Mouse (Mus musculus): Measurements from ENCODE around the gene 2700081O15Rik. TPM values are rescaled to one million over a fixed set of nuclear protein-coding genes. Genes with fewer than 3 reads are reported as not detected.

The 2700081O15Rik gene
- total and polyA plus RNA-seq, 2 experiments = 1.7 to 2.9 TPM

- Histone ChIP-seq H3K27ac (replicated peaks; ENCODE audit: insufficient read depth, low read depth, low read length) (no peak overlapping the region), H3K9ac (ENCODE audit: low read depth, low read length) (no peak overlapping the region), H3K36me3 (ENCODE audit: control insufficient read depth, insufficient read depth, low read length) (no peaks in the 10 kb centered on the region), H3K4me3 (ENCODE audit: insufficient read depth, low read depth, low read length) (no peak overlapping the region), H3K4me1 (ENCODE audit: control insufficient read depth, insufficient read depth, low read length) (peaks cover 2% of the 10 kb centered on the region; the same call in 1 of the 2 replicates), H3K27me3 (ENCODE audit: control insufficient read depth, insufficient read depth, low read length) (peaks cover 13% of the 10 kb centered on the region), H3K79me2 (ENCODE audit: control insufficient read depth, insufficient read depth, low read length) (no peaks in the 10 kb centered on the region)
- WGBS = 67% methylated on average over 6 of the region's 6 CpGs
- TF ChIP-seq POLR2A (IDR thresholded peaks at IDR 0.05; ENCODE audit: extremely low read depth, insufficient read depth, low read length) (no peak), CTCF (IDR thresholded peaks at IDR 0.05; ENCODE audit: low read depth, low read length) (no peak)
- DNase-seq (ENCODE audit: extremely low read depth, low read depth, low spot score) = no peak
These were observed 1.7 kb downstream of the 2700081O15Rik start for GRCm38 (mm10) chr19:7419134-7419533.

DNA sequence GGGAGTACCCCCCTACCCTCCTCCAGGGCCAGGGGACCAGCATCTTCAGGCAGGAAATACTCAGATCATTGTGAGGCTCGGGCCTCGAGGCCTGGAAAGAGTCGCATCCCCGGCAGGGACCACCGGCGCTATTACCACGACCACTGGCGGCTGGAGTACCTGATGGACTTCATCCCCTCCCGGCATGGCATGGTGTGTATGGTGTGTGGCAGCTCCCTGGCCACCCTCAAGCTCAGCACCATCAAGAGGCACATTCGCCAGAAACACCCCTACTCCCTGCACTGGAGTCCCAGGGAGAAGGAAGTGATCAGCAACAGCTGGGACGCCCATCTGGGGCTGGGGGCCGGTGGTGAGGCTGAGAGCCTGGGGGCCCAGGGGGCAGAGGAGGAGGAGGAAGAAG, 2.7 kb downstream of the 2700081O15Rik start:
- 89% methylated on average over 12 of the region's 12 CpGs for WGBS
- peaks cover 2% of the 10 kb centered on the region; the same call in 1 of the 2 replicates for H3K4me1 ChIP-seq (ENCODE audit: control insufficient read depth, insufficient read depth, low read length)

GRCm38 (mm10) chr19:7420841-7421601, 3.6 kb downstream of the 2700081O15Rik start:
- Histone ChIP-seq H3K9ac (ENCODE audit: low read depth, low read length) (no peak overlapping the region), H3K27ac (replicated peaks; ENCODE audit: insufficient read depth, low read depth, low read length) (no peak overlapping the region), H3K4me1 (ENCODE audit: control insufficient read depth, insufficient read depth, low read length) (peaks cover 2% of the 10 kb centered on the region; the same call in 1 of the 2 replicates), H3K27me3 (ENCODE audit: control insufficient read depth, insufficient read depth, low read length) (peaks cover 13% of the 10 kb centered on the region), H3K4me3 (ENCODE audit: insufficient read depth, low read depth, low read length) (no peak overlapping the region), H3K36me3 (ENCODE audit: control insufficient read depth, insufficient read depth, low read length) (peaks cover under 1% of the 10 kb centered on the region; the same call in 1 of the 2 replicates), H3K79me2 (ENCODE audit: control insufficient read depth, insufficient read depth, low read length) (no peaks in the 10 kb centered on the region)
- TF ChIP-seq CTCF (IDR thresholded peaks at IDR 0.05; ENCODE audit: low read depth, low read length) (no peak), POLR2A (IDR thresholded peaks at IDR 0.05; ENCODE audit: extremely low read depth, insufficient read depth, low read length) (no peak)
- no peak for DNase-seq (ENCODE audit: extremely low read depth, low read depth, low spot score)
- 91% methylated on average over 27 of the region's 27 CpGs for WGBS

More for the DNA sequence above, 2.7 kb downstream of the 2700081O15Rik start:
- DNase-seq (ENCODE audit: extremely low read depth, low read depth, low spot score) = no peak
- no peak overlapping the region for H3K4me3 ChIP-seq (ENCODE audit: insufficient read depth, low read depth, low read length)
- no peak overlapping the region for H3K27ac ChIP-seq (replicated peaks; ENCODE audit: insufficient read depth, low read depth, low read length)
- peaks cover 13% of the 10 kb centered on the region for H3K27me3 ChIP-seq (ENCODE audit: control insufficient read depth, insufficient read depth, low read length)
- TF ChIP-seq CTCF (IDR thresholded peaks at IDR 0.05; ENCODE audit: low read depth, low read length) (no peak), POLR2A (IDR thresholded peaks at IDR 0.05; ENCODE audit: extremely low read depth, insufficient read depth, low read length) (no peak)
- no peaks in the 10 kb centered on the region; the same call in 1 of the 2 replicates for H3K36me3 ChIP-seq (ENCODE audit: control insufficient read depth, insufficient read depth, low read length)
- H3K9ac ChIP-seq (ENCODE audit: low read depth, low read length) = no peak overlapping the region
- H3K79me2 ChIP-seq (ENCODE audit: control insufficient read depth, insufficient read depth, low read length) = no peaks in the 10 kb centered on the region

DNA sequence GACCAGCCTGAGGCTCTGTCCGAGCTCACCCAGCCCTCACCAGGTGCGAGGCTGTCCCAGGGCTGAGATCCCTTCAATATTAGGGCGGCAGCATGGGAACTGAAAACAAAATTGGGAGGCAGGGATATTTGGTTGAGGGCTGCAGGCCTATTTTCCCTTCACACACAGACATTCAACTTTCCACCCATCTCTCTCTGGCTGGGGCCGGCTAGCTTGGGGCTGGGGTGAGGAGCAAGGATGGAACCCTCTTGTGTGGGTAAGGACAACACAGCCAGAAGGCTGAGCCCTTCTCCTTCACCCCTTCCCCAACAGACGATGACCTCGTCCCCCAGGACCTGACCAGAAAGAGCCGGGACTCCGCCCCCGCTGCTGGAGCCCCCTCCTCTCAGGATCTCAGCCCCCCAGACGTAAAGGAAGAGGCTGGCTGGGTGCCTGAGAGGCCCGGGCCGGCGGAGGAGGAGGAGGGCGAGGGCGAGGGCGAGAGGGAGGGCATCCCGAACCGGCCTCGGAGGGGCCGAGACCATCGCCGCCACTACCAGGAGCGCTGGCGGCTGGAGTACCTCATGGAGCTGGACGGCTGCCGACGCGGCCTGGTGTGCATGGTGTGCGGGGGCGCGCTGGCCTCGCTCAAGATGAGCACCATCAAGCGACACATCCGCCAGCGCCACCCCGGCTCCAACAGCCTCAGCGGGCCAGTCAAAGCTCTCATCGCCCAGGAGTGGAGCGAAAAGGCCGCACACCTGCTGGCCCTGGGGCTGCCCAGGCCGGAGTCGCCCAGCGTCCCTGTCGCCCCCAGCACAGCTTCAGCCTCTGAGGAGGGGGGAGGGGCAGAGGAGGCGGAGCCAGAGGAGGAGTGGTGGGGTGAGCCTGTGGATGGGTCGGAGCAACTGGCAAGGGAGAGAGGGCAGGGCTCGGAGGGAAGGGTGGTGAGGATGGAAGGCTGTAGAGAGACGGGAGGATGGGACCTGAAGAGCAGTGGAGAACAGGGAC, 4.5 kb downstream of the 2700081O15Rik start:
- H3K27me3 ChIP-seq (ENCODE audit: control insufficient read depth, insufficient read depth, low read length) = peaks cover 10% of the 10 kb centered on the region
- peaks cover 8% of the 10 kb centered on the region; the same call in 1 of the 2 replicates for H3K36me3 ChIP-seq (ENCODE audit: control insufficient read depth, insufficient read depth, low read length)
- no peak for DNase-seq (ENCODE audit: extremely low read depth, low read depth, low spot score)
- WGBS = 47% methylated on average over 48 of the region's 48 CpGs
- no peak overlapping the region for H3K27ac ChIP-seq (replicated peaks; ENCODE audit: insufficient read depth, low read depth, low read length)
- no peak overlapping the region for H3K4me3 ChIP-seq (ENCODE audit: insufficient read depth, low read depth, low read length)
- TF ChIP-seq POLR2A (IDR thresholded peaks at IDR 0.05; ENCODE audit: extremely low read depth, insufficient read depth, low read length) (no peak), CTCF (IDR thresholded peaks at IDR 0.05; ENCODE audit: low read depth, low read length) (no peak)
- no peak overlapping the region for H3K9ac ChIP-seq (ENCODE audit: low read depth, low read length)
- H3K79me2 ChIP-seq (ENCODE audit: control insufficient read depth, insufficient read depth, low read length) = no peaks in the 10 kb centered on the region
- H3K4me1 ChIP-seq (ENCODE audit: control insufficient read depth, insufficient read depth, low read length) = peaks cover 2% of the 10 kb centered on the region; the same call in 1 of the 2 replicates

DNA sequence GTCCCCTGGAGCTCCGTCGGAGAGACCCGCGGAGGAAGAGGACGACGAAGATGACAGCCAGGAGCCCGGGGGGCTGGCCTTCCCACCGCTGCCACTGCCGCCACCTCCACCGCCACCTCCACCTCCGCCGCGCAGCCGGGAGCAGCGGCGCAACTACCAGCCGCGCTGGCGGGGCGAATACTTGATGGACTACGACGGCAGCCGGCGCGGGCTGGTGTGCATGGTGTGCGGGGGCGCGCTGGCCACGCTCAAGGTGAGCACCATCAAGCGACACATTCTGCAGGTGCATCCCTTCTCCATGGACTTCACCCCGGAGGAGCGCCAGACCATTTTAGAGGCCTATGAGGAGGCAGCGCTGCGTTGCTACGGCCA, 5.2 kb downstream of the 2700081O15Rik start:
- H3K27me3 ChIP-seq (ENCODE audit: control insufficient read depth, insufficient read depth, low read length) = peaks cover 8% of the 10 kb centered on the region
- no peak for DNase-seq (ENCODE audit: extremely low read depth, low read depth, low spot score)
- H3K9ac ChIP-seq (ENCODE audit: low read depth, low read length) = no peak overlapping the region
- peak overlapping the region; percentile 37; the same call in 1 of the 2 replicates for H3K4me3 ChIP-seq (ENCODE audit: insufficient read depth, low read depth, low read length)
- no peak for TF ChIP-seq POLR2A (IDR thresholded peaks at IDR 0.05; ENCODE audit: extremely low read depth, insufficient read depth, low read length)
- TF ChIP-seq CTCF (IDR thresholded peaks at IDR 0.05; ENCODE audit: low read depth, low read length) = no peak
- no peak overlapping the region for H3K27ac ChIP-seq (replicated peaks; ENCODE audit: insufficient read depth, low read depth, low read length)
- WGBS = 35% methylated on average over 35 of the region's 35 CpGs
- H3K36me3 ChIP-seq (ENCODE audit: control insufficient read depth, insufficient read depth, low read length) = peaks cover 14% of the 10 kb centered on the region; the same call in 1 of the 2 replicates
- no peaks in the 10 kb centered on the region for H3K79me2 ChIP-seq (ENCODE audit: control insufficient read depth, insufficient read depth, low read length)
- H3K4me1 ChIP-seq (ENCODE audit: control insufficient read depth, insufficient read depth, low read length) = peaks cover 2% of the 10 kb centered on the region; the same call in 1 of the 2 replicates
